Mouse (Mus musculus): ENCODE results near the gene Slc25a5.

DNA sequence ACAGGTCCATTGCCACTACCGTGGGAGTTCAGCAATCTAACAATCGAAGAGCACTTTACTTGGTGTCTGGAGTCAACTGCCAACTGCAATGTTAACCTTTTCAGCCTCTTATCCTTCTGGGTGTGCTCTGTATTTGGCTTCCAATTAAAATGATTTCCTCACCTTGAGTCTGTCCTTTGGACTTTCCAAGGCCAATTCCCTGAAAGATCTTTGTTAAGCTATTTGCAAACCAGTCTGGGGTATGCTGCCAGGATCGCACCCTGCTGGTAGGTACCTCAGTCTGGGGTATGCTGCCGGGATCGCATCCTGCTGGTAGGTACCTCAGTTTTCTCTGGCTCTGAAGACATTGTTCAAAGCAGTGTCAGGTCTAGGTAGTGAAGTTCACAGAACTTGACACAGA, 880 bp upstream of the Slc25a5 start:
- TF ChIP-seq EP300 (IDR thresholded peaks at IDR 0.05; ENCODE audit: low read depth) (no peak), CTCF (IDR thresholded peaks at IDR 0.05; ENCODE audit: low read depth) (no peak)
